Mouse (Mus musculus) lung, postnatal 0 days (tissue): ENCODE measurements at regions not wholly inside any gene's neighbourhood (a gene's known extent, or its start where the extent isn't known, plus 50 kb on each side); places are given as distances from the start of the nearest gene placed in this dataset.

Experiments used
- CTCF ChIP-seq: IDR thresholded peaks from 2 replicates; pipeline ENCODE4 v1.5.1; 2016; ENCODE audit warnings: antibody characterized with exemption, mild to moderate bottlenecking
- EP300 ChIP-seq: IDR thresholded peaks from 2 replicates; pipeline ENCODE4 v1.6.1; 2016; ENCODE audit warnings: antibody characterized with exemption, mild to moderate bottlenecking, control low read depth

GRCm38 (mm10) chr7:70754826-70755225 is 388.3 kb upstream of the Nr2f2 start:
- no peak for TF ChIP-seq CTCF
- no peak for TF ChIP-seq EP300
